7 mouse cellular contexts compared by ENCODE assay signal in the genomic region with DNA sequence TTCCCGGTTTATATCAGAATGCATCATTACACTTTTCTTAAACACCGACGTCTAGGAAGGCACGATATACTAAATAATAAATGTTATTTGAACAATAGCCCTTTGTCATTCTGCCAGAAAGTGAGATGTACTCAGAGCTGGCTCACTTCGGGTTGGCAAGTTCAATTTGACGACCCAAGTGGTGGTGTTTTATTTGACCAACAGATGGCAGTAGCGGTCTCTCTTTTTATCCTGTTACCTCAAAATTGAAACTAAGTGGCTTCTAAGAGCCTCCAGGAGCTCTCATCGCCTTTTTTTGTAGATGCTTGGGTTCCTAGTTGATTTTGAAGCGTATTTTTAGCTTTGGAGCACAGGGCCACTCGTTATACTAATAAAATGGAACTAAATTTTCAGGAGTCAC.
DNase-seq lines count a peak whose midpoint lies in the region; ATAC-seq and TF ChIP-seq lines count a peak whose summit lies in the region.

No protein-coding gene starts in this region.

- H3K27ac ChIP-seq in ES-E14 (ENCODE audit: insufficient read depth, low read depth, low read length, poor library complexity, severe bottlenecking): no peak overlapping the region
- H3K27ac ChIP-seq in liver, postnatal 0 days (ENCODE audit: low read depth): no peak overlapping the region

- no peaks in the 10 kb centered on the region for H3K36me3 ChIP-seq in ES-E14 (ENCODE audit: control insufficient read depth, insufficient read depth, low read length, poor library complexity, severe bottlenecking)
- no peaks in the 10 kb centered on the region for H3K36me3 ChIP-seq in liver, postnatal 0 days (replicated peaks; ENCODE audit: insufficient read depth, low read length)

- H3K9me3 ChIP-seq in ES-E14 (ENCODE audit: control insufficient read depth, insufficient read depth, low read depth, low read length): no peaks in the 10 kb centered on the region
- H3K9me3 ChIP-seq in liver, postnatal 0 days (ENCODE audit: low read length): no peaks in the 10 kb centered on the region

- no peak overlapping the region for H3K4me3 ChIP-seq in ES-E14 (ENCODE audit: insufficient read depth in 1 of 2, low read depth in 1 of 2, low read length in 2 of 2, poor library complexity in 1 of 2, severe bottlenecking in 1 of 2)
- no peak overlapping the region for H3K4me3 ChIP-seq in liver, postnatal 0 days (ENCODE audit: low read depth, low read length)

- TF ChIP-seq CTCF in liver, postnatal 0 days (IDR thresholded peaks at IDR 0.05; ENCODE audit: low read depth): peak; percentile 64

- no peak overlapping the region for H3K9ac ChIP-seq in ES-E14 (ENCODE audit: insufficient read depth, low read depth, low read length, poor library complexity, severe bottlenecking)
- H3K9ac ChIP-seq in liver, postnatal 0 days (replicated peaks): no peak overlapping the region

- no peaks in the 10 kb centered on the region for H3K27me3 ChIP-seq in liver, postnatal 0 days (ENCODE audit: insufficient read depth, low read length)

- no peaks in the 10 kb centered on the region for H3K4me1 ChIP-seq in ES-E14 (ENCODE audit: control insufficient read depth in 2 of 2, insufficient read depth in 2 of 2, low read length in 2 of 2, poor library complexity in 1 of 2)
- H3K4me1 ChIP-seq in liver, postnatal 0 days (ENCODE audit: insufficient read depth): no peaks in the 10 kb centered on the region

- in situ Hi-C loops in ES-E14 (cut with MboI; ENCODE audit: low sequenced_read_pairs in 2 of 2, unreplicated experiment in 2 of 2): loop anchor here (10.0 to 25.0 kb wide), 2 partner anchors 376 to 383 kb away; no protein-coding TSS in a partner anchor

- DNase-seq in ES-E14 (ENCODE audit: low read depth, low spot score): peak; percentile 77
- DNase-seq in adrenal gland, adult 2 months: peak; percentile 27
- peak; percentile 56 for DNase-seq in embryo, embryonic 11.5 days (ENCODE audit: low read depth, low spot score)
- DNase-seq in heart, adult 8-10 months (ENCODE audit: low spot score): peak; percentile 62
- DNase-seq in kidney, postnatal 4 days: peak; percentile 60 to 62
- DNase-seq in liver, postnatal 0 days: peak; percentile 27
- peak; percentile 9 for DNase-seq in ovary, postnatal 10 days (ENCODE audit: low spot score)

- peak; percentile 41; the same call in 1 of the 2 replicates for ATAC-seq in liver, postnatal 0 days

- no peak for TF ChIP-seq EP300 in liver, postnatal 0 days (IDR thresholded peaks at IDR 0.05; ENCODE audit: low read depth)

- peak overlapping the region; percentile 37; the same call in 1 of the 2 replicates for H3K4me2 ChIP-seq in liver, postnatal 0 days (ENCODE audit: low read depth, low read length)

- 12% methylated on average over 10 of the region's 10 CpGs for WGBS in liver, postnatal 0 days (ENCODE audit: insufficient replicate concordance)

TF ChIP-seq in ES-E14, 5 proteins besides CTCF, POLR2A, EP300 and RAD21:
- TF ChIP-seq ZNF384 (IDR thresholded peaks at IDR 0.05; ENCODE audit: low read depth, low read length) (no peak), ZC3H11A (IDR thresholded peaks at IDR 0.05; ENCODE audit: borderline replicate concordance, low read depth, low read length) (peak; percentile 69; the same call in 1 of the 2 replicates), CHD2 (IDR thresholded peaks at IDR 0.05; ENCODE audit: low read depth, low read length) (no peak), HCFC1 (IDR thresholded peaks at IDR 0.05; ENCODE audit: borderline replicate concordance, insufficient read depth, low read length) (no peak), MAFK (IDR thresholded peaks at IDR 0.05; ENCODE audit: insufficient read depth, low read depth, low read length) (no peak)

Comparison
In these comparisons a context has a peak if more than half of its experiments do, and no peak if none do; other contexts are left out.
1. DNase-seq: peak in every context shown above with its lines; median percentile 77 in ES-E14; 62 in heart, adult 8-10 months; 61 in kidney, postnatal 4 days; 56 in embryo, embryonic 11.5 days; 27 in adrenal gland, adult 2 months; 27 in liver, postnatal 0 days; 9 in ovary, postnatal 10 days.